Mouse (Mus musculus) olfactory bulb, adult 2 months (tissue): ENCODE measurements around the gene Foxk1.

Source experiments
- CTCF ChIP-seq: fragments of 200-500 bp; IDR thresholded peaks from 2 replicates; pipeline ENCODE4 v1.5.1; 2012; ENCODE audit warnings: low read depth, mild to moderate bottlenecking, low read length, moderate library complexity; ENCODE audit not compliant: insufficient read depth
- POLR2A ChIP-seq: fragments of 200-500 bp; IDR thresholded peaks from 2 replicates; pipeline ENCODE4 v1.6.1; 2012; ENCODE audit warnings: mild to moderate bottlenecking, low read depth, low read length, moderate library complexity; ENCODE audit not compliant: insufficient read depth

GRCm38 (mm10) chr5:142451759-142452158 is 50.5 kb downstream of the Foxk1 start:
- no peak for TF ChIP-seq CTCF
- no peak for TF ChIP-seq POLR2A
